Mouse (Mus musculus): ENCODE measurements around the gene Mrpl2. TPM values are rescaled to one million over a fixed set of nuclear protein-coding genes. Genes with fewer than 3 reads are reported as not detected.

Gene Mrpl2
- polyA plus RNA-seq, 1 experiment from 2014 or later, result 108 TPM

DNA sequence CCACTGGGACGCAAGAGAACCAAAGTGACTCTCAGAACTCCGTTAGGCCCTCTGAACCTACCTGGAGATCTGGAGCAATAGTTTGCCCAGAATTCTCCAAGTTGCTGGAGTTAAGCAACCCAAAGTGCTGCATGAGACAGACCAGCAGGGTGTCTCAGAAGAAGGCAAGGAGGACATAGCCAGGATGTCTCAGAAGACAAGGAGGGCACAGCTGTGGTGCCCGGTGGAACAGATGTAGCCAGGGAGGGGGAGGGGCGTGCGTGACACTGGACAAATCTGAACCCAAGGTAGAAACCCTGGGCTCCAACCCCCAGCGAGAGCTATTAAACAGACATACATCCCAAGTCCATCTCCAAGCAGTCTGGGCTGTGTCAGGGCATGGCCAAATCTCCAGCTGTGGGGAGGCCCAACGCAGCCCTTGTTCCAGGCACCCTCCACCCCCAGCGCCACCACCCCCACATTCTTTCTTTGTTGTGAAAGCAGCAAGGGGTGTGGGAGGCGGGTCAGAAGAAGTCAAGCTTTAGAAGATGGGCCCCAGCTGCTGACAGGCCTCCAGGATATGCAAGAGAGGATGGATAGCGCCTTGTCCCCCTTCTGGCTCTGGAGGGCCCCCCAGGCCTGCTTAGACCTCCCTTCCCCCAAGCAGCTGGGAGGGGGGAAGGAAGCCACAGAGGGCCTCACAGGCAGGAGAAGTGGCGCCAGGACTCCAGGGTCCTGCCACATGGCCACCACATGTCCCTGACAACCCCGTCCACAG, 16.2 kb upstream of the Mrpl2 start:
- Histone ChIP-seq H3K4me1 (ENCODE audit: control insufficient read depth, insufficient read depth, low read length) (peaks cover 14% of the 10 kb centered on the region), H3K27ac (ENCODE audit: low read depth, low read length) (peak overlapping the region; percentile 82), H3K9me3 (replicated peaks; ENCODE audit: control insufficient read depth, low read length) (no peaks in the 10 kb centered on the region), H3K9ac (ENCODE audit: low read length) (peak overlapping the region; percentile 92), H3K27me3 (replicated peaks; ENCODE audit: control insufficient read depth, insufficient read depth, low read length) (no peaks in the 10 kb centered on the region), H3K36me3 (ENCODE audit: control insufficient read depth, insufficient read depth, low read length) (peaks cover 39% of the 10 kb centered on the region), H3K4me3 (ENCODE audit: low read depth, low read length) (peak overlapping the region; percentile 90), H3K4me2 (ENCODE audit: low read length) (peak overlapping the region; percentile 70)
- 13% methylated on average over 12 of the region's 12 CpGs for WGBS
- no peak for DNase-seq (ENCODE audit: low spot score)
- ATAC-seq, result peak; percentile 6

DNA sequence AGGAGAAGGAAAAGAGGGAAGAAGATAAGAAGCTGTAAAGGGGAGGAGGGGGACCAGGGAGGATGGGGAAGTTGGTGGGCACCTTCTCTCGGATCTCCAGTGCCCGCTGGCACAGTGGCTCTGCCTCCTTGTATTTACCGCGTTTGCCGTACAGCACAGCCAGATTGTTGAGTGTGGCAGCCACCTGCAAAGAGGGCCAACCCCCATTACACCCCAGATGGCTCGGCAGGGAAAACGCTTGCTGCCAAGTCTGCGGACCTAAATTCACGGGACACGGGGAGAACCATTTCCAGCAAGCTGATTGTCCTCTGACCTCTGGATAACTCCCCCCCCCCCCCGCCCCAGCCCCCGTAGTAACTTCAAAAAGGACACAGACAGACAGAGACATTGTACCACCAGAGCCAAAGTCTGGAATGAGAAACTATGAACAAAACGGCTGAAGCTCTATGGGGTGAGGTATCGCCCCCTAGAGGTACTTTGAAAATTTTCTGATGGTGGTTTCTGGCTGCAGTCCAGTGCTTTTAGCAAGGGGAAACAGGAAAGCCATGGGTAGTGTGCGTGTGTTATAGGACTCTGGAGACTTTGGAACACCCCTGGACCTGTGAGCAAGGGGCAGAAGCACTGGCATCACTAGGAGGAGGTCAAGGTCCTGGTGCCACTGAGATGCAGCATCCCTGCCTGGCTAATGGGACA, 9.1 kb upstream of the Mrpl2 start:
- no peak overlapping the region for H3K4me3 ChIP-seq (ENCODE audit: low read depth, low read length)
- peaks cover 69% of the 10 kb centered on the region for H3K36me3 ChIP-seq (ENCODE audit: control insufficient read depth, insufficient read depth, low read length)

DNA sequence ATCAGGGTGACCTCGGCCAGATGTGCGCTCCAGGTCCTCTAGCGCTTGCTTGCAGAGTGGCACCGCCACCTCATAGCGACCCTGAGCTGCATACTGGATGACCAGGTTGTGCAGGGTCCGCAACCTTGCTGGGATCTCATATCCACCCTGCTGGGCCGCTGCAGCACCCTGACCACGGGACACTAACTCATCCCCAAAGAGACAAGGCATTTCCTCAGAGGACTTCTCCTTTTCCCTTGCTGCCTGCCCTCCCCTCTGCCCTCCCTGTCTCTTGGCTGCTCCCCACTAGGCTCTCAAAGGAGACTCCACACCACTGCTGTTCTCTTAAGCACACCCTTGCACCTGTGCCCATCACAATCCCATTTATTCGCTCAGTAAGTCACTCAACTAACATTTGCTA, 6.1 kb upstream of the Mrpl2 start:
- WGBS, result 72% methylated on average over 9 of the region's 9 CpGs
- ATAC-seq, result no peak
- H3K9ac ChIP-seq (ENCODE audit: low read length), result no peak overlapping the region
- H3K4me1 ChIP-seq (ENCODE audit: control insufficient read depth, insufficient read depth, low read length), result peaks cover 11% of the 10 kb centered on the region
- no peak overlapping the region for H3K4me3 ChIP-seq (ENCODE audit: low read depth, low read length)
- H3K9me3 ChIP-seq (replicated peaks; ENCODE audit: control insufficient read depth, low read length), result no peaks in the 10 kb centered on the region
- DNase-seq (ENCODE audit: low spot score), result no peak
- no peak overlapping the region for H3K27ac ChIP-seq (ENCODE audit: low read depth, low read length)
- H3K36me3 ChIP-seq (ENCODE audit: control insufficient read depth, insufficient read depth, low read length), result peaks cover 55% of the 10 kb centered on the region
- H3K27me3 ChIP-seq (replicated peaks; ENCODE audit: control insufficient read depth, insufficient read depth, low read length), result no peaks in the 10 kb centered on the region
- H3K4me2 ChIP-seq (ENCODE audit: low read length), result no peak overlapping the region

More for the DNA sequence above, 9.1 kb upstream of the Mrpl2 start:
- no peak overlapping the region; the same call in 1 of the 2 replicates for H3K9ac ChIP-seq (ENCODE audit: low read length)
- no peaks in the 10 kb centered on the region for H3K27me3 ChIP-seq (replicated peaks; ENCODE audit: control insufficient read depth, insufficient read depth, low read length)
- H3K27ac ChIP-seq (ENCODE audit: low read depth, low read length), result peak overlapping the region; percentile 61; the same call in 1 of the 2 replicates
- DNase-seq (ENCODE audit: low spot score), result peak; percentile 90
- peaks cover 7% of the 10 kb centered on the region; the same call in 1 of the 2 replicates for H3K4me1 ChIP-seq (ENCODE audit: control insufficient read depth, insufficient read depth, low read length)
- peak overlapping the region; percentile 33 for H3K4me2 ChIP-seq (ENCODE audit: low read length)
- ATAC-seq, result peak; percentile 79
- H3K9me3 ChIP-seq (replicated peaks; ENCODE audit: control insufficient read depth, low read length), result no peaks in the 10 kb centered on the region
- 15% methylated on average over 15 of the region's 15 CpGs for WGBS

DNA sequence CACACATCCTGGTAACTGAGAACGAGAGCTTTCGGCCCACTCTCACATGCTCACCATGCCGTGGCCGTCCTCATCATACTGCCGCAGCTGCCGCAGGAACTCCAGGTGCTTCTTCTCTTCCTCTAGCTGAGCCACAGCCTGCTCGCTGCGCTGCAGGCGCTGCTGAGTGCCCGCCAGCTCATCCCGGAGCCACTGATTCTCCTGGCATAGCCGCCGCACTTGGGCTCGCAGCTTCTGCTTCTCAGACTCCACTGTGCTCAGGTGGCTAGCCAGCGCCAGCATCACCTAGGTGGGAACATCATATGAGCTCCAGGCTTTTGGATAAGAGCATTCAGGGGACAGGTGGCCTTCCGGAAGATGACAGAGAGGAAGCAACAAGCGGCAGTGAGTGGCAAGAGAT, 4.0 kb upstream of the Mrpl2 start:
- H3K4me3 ChIP-seq (ENCODE audit: low read depth, low read length), result no peak overlapping the region
- no peak overlapping the region for H3K27ac ChIP-seq (ENCODE audit: low read depth, low read length)
- no peaks in the 10 kb centered on the region for H3K27me3 ChIP-seq (replicated peaks; ENCODE audit: control insufficient read depth, insufficient read depth, low read length)
- no peak for DNase-seq (ENCODE audit: low spot score)
- ATAC-seq, result no peak
- H3K9me3 ChIP-seq (replicated peaks; ENCODE audit: control insufficient read depth, low read length), result no peaks in the 10 kb centered on the region
- peaks cover 46% of the 10 kb centered on the region for H3K36me3 ChIP-seq (ENCODE audit: control insufficient read depth, insufficient read depth, low read length)
- WGBS, result 93% methylated on average over 17 of the region's 17 CpGs
- no peak overlapping the region for H3K4me2 ChIP-seq (ENCODE audit: low read length)
- peaks cover 12% of the 10 kb centered on the region for H3K4me1 ChIP-seq (ENCODE audit: control insufficient read depth, insufficient read depth, low read length)
- H3K9ac ChIP-seq (ENCODE audit: low read length), result no peak overlapping the region

DNA sequence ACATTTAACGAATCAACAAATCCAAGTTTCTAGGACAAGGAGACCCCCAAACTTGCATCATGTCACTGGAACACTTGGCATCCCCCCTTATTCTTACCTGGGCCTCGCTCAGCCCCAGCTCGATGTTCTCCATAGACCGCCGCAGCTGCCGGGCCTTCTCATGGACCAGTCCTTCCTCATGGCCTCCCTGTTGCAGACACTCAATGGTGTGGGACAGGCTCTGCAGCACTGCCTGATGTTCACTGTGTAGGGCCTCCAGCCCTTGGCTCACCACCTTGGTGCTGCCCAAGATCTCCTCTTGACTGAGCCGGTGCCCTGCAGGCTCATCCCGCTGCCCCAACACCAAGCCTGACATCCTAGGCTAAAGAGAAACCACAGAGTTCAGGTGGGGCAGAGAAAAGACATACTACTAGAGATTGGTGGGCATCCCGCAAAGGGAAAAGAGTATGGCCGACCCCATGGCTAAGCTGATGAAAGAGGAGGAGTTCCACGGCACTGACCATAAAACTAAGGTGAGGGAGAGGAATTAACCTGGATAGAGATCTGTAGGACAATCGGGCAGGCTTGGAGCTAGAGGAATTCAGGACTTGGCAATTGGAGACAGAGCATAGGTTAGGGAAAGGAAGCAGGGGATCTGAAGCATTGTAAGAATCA, 1.8 kb upstream of the Mrpl2 start:
- Histone ChIP-seq H3K36me3 (ENCODE audit: control insufficient read depth, insufficient read depth, low read length) (peaks cover 45% of the 10 kb centered on the region), H3K4me3 (ENCODE audit: low read depth, low read length) (0 out of 2 replicates have a peak overlapping the region, but pooled peaks have one; percentile 72), H3K9me3 (replicated peaks; ENCODE audit: control insufficient read depth, low read length) (no peaks in the 10 kb centered on the region), H3K4me1 (ENCODE audit: control insufficient read depth, insufficient read depth, low read length) (peaks cover 12% of the 10 kb centered on the region), H3K27ac (ENCODE audit: low read depth, low read length) (no peak overlapping the region), H3K9ac (ENCODE audit: low read length) (peak overlapping the region; percentile 68; the same call in 1 of the 2 replicates), H3K27me3 (replicated peaks; ENCODE audit: control insufficient read depth, insufficient read depth, low read length) (no peaks in the 10 kb centered on the region), H3K4me2 (ENCODE audit: low read length) (peak overlapping the region; percentile 79)
- ATAC-seq, result no peak
- DNase-seq (ENCODE audit: low spot score), result no peak
- 91% methylated on average over 12 of the region's 12 CpGs for WGBS

DNA sequence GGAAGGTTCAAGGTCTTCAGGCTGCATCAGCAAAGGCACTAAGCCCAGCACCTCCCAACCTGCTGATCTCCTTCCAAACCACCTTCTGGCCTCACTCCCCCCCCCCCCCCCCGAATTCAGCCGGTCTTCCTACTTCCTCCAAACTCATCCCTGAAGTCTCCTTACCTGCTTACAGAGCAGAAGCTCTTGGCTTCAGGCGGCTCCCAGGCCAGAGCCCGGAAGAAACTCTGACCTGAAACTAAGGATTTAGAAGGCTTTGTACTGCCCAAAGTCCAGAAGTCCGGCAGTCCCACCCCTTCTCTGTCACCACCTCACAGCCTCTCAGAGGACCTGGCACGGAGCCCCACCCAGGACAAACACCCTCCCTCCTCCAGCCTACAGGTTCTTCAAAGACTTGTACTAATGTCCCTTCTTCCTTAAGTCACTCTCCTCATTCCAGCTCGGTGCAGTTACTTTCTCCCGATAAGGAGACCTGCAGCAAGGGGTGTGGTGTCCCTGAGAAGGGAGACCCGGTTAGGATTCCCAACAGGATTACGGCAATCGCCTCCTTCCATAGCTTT, 1.0 kb upstream of the Mrpl2 start:
- WGBS, result 5% methylated on average over 11 of the region's 11 CpGs
- DNase-seq (ENCODE audit: low spot score) (no peak), ATAC-seq (no peak)

DNA sequence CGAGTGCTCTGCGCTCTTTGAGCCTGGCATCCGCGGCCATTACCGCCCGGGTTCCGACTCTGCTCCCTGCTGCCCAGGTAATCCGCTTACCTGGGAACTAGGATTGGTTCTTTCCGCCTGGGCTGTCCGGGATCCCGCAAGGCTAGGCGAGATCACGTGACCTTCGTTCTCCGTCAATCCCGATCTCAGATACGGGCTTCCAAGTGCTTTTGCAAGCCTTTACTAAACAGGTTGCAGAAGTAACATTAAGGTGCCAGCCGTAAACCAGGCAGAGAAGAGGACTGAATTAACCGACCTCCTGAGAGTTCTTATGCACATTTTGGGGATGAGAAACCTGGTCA, 263 bp downstream of the Mrpl2 start:
- DNase-seq (ENCODE audit: low spot score) (peak; percentile 86), ATAC-seq (no peak; the same call in 1 of the 2 replicates)
- Histone ChIP-seq H3K4me1 (ENCODE audit: control insufficient read depth, insufficient read depth, low read length) (peaks cover 21% of the 10 kb centered on the region), H3K4me3 (ENCODE audit: low read depth, low read length) (peak overlapping the region; percentile 72), H3K27me3 (replicated peaks; ENCODE audit: control insufficient read depth, insufficient read depth, low read length) (no peaks in the 10 kb centered on the region), H3K27ac (ENCODE audit: low read depth, low read length) (peak overlapping the region; percentile 74), H3K4me2 (ENCODE audit: low read length) (peak overlapping the region; percentile 86), H3K36me3 (ENCODE audit: control insufficient read depth, insufficient read depth, low read length) (peaks cover 27% of the 10 kb centered on the region), H3K9me3 (replicated peaks; ENCODE audit: control insufficient read depth, low read length) (no peaks in the 10 kb centered on the region), H3K9ac (ENCODE audit: low read length) (peak overlapping the region; percentile 77)
- 0% methylated on average over 19 of the region's 19 CpGs for WGBS

More for the DNA sequence above, 1.0 kb upstream of the Mrpl2 start:
- Histone ChIP-seq H3K4me1 (ENCODE audit: control insufficient read depth, insufficient read depth, low read length) (peaks cover 15% of the 10 kb centered on the region), H3K9ac (ENCODE audit: low read length) (peak overlapping the region; percentile 68), H3K4me2 (ENCODE audit: low read length) (peak overlapping the region; percentile 79), H3K27ac (ENCODE audit: low read depth, low read length) (no peak overlapping the region), H3K9me3 (replicated peaks; ENCODE audit: control insufficient read depth, low read length) (no peaks in the 10 kb centered on the region), H3K27me3 (replicated peaks; ENCODE audit: control insufficient read depth, insufficient read depth, low read length) (no peaks in the 10 kb centered on the region), H3K4me3 (ENCODE audit: low read depth, low read length) (peak overlapping the region; percentile 72), H3K36me3 (ENCODE audit: control insufficient read depth, insufficient read depth, low read length) (peaks cover 39% of the 10 kb centered on the region)

DNA sequence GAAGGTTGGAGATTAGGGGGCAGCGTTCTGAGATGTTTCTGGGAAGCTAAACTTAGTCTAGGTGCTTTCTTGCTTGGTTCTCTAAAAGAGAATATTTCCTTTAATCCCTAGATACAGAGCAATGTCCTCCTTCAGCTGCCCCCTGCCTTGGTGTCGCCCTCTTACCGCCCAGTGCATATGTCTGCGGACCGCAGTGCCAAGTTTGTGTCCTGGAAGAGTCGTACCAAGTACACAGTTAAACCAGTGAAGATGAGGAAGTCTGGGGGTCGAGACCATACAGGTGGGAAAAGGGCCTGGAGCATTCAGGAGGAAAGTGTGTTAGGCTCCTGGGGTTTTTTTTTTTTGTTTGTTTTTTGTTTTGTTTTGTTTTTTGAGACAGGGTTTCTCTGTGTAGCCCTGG, 1.2 kb downstream of the Mrpl2 start:
- H3K9me3 ChIP-seq (replicated peaks; ENCODE audit: control insufficient read depth, low read length), result no peaks in the 10 kb centered on the region
- no peak overlapping the region for H3K4me3 ChIP-seq (ENCODE audit: low read depth, low read length)
- DNase-seq (ENCODE audit: low spot score) (no peak), ATAC-seq (no peak)
- H3K27me3 ChIP-seq (replicated peaks; ENCODE audit: control insufficient read depth, insufficient read depth, low read length), result no peaks in the 10 kb centered on the region
- H3K27ac ChIP-seq (ENCODE audit: low read depth, low read length), result no peak overlapping the region
- H3K4me1 ChIP-seq (ENCODE audit: control insufficient read depth, insufficient read depth, low read length), result peaks cover 31% of the 10 kb centered on the region
- H3K36me3 ChIP-seq (ENCODE audit: control insufficient read depth, insufficient read depth, low read length), result peaks cover 19% of the 10 kb centered on the region
- WGBS, result 93% methylated on average over 7 of the region's 7 CpGs
- H3K4me2 ChIP-seq (ENCODE audit: low read length), result no peak overlapping the region
- no peak overlapping the region for H3K9ac ChIP-seq (ENCODE audit: low read length)
